Mouse (Mus musculus): ENCODE measurements around the gene Nudt19. TPM values are rescaled to one million over a fixed set of nuclear protein-coding genes. Genes with fewer than 3 reads are reported as not detected.

Gene Nudt19
- polyA plus RNA-seq, 1 experiment = 32.0 TPM

Other genes starting within 250 kb of the Nudt19 start
- 4.1 and 5.2 TPM in 2 replicates for gene Gpatch1, start 237.9 kb downstream of the Nudt19 start, polyA plus RNA-seq (2012; rRNA removed)
- 7.2 and 7.4 TPM in 2 replicates for gene Rhpn2, start 222.1 kb downstream of the Nudt19 start, polyA plus RNA-seq (2012; rRNA removed)
- 3.3 and 3.6 TPM in 2 replicates for gene Faap24, start 159.5 kb downstream of the Nudt19 start, polyA plus RNA-seq (2012; rRNA removed)
- gene Cep89, start 159.3 kb downstream of the Nudt19 start, polyA plus RNA-seq (2012; rRNA removed) = 13.7 and 19.3 TPM in 2 replicates
- 8.0 and 9.9 TPM in 2 replicates for gene Slc7a9, start 107.5 kb downstream of the Nudt19 start, polyA plus RNA-seq (2012; rRNA removed)
- 0.22 and 0.23 TPM in 2 replicates for gene Tdrd12, start 18.6 kb downstream of the Nudt19 start, polyA plus RNA-seq (2012; rRNA removed)
- 0.16 and 0.23 TPM in 2 replicates for gene Rgs9bp, start 29.3 kb upstream of the Nudt19 start, polyA plus RNA-seq (2012; rRNA removed)
- gene Ankrd27, start 29.9 kb upstream of the Nudt19 start, polyA plus RNA-seq (2012; rRNA removed) = 29.6 and 33.6 TPM in 2 replicates
- gene Pdcd5, start 91.2 kb upstream of the Nudt19 start, polyA plus RNA-seq (2012; rRNA removed) = 23.9 and 43.5 TPM in 2 replicates
- 7.9 and 10.0 TPM in 2 replicates for gene Dpy19l3, start 198.2 kb upstream of the Nudt19 start, polyA plus RNA-seq (2012; rRNA removed)
- gene Zfp507, start 246.7 kb upstream of the Nudt19 start, polyA plus RNA-seq (2012; rRNA removed) = 7.2 and 9.3 TPM in 2 replicates

Measured in gonadal fat pad, adult 2 months (tissue).